13 mouse cellular contexts compared by ENCODE assay signal in the genomic region with DNA sequence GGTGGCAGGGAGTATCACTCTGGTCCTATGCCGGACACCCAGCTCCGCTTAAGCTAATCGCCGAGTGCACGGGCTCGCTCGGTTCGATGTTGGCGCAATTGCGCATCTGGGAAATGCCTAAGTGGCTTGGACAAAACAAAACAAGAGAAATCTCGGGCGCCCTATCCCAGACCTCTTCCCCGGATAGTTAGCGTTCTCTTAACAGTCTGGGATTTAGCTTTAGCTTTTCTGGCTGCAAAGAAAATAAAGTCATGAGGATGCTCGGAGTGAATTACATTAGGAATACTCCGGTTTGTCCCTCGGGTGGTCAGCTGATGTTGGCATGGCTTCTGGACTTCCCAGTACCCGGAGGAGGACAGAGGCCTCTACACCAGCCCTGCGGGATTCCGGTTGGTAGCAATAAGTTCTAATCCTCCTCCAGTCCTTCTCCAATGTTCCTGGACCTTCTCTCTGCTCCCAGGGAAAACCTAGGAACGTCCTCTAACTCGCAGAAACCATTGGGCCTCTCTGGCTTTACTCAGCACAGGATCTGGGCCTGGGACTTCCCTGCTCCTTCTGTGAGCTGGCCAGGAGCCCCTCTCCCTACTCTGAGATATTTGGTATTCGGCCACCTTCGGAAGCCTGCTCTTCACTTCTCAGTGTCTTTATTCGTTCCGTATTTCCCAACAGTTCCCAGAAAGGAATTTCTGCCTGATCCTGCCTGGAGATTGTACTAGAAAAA. TPM values are rescaled to one million over a fixed set of nuclear protein-coding genes. Genes with fewer than 3 reads are reported as not detected.
DNase-seq lines count a peak whose midpoint lies in the region; ATAC-seq and TF ChIP-seq lines count a peak whose summit lies in the region.
"Had no signal": no experiment of that assay in that cellular context is flagged by ENCODE, and none has a peak within 500 bp of the region (broad histone marks: within the 10 kb centered on the region; RNA-seq: fewer than 3 reads in every experiment).

No protein-coding gene starts in this region.

- H3K4me3 ChIP-seq in forebrain, embryonic 13.5 days, result peak overlapping the region; percentile 15; the same call in 1 of the 2 replicates
- no peak overlapping the region for H3K4me3 ChIP-seq in forebrain, embryonic 11.5 days (ENCODE audit: low read depth, low read length)
- H3K4me3 ChIP-seq in spleen, adult 2 months (ENCODE audit: extremely low read depth, insufficient read depth, insufficient read length), result peak overlapping the region; percentile 28; the same call in 1 of the 2 replicates
- H3K4me3 ChIP-seq in limb, embryonic 12.5 days (replicated peaks), result peak overlapping the region; percentile 23

- H3K9ac ChIP-seq in forebrain, embryonic 13.5 days, result no peak overlapping the region
- no peak overlapping the region for H3K9ac ChIP-seq in forebrain, embryonic 11.5 days (ENCODE audit: low read length)
- H3K9ac ChIP-seq in limb, embryonic 12.5 days (replicated peaks), result no peak overlapping the region

- no peaks in the 10 kb centered on the region for H3K9me3 ChIP-seq in forebrain, embryonic 13.5 days (replicated peaks)
- no peaks in the 10 kb centered on the region for H3K9me3 ChIP-seq in forebrain, embryonic 11.5 days (ENCODE audit: control insufficient read depth, low read length)
- no peaks in the 10 kb centered on the region for H3K9me3 ChIP-seq in limb, embryonic 12.5 days

- ATAC-seq in forebrain, embryonic 13.5 days, result no peak
- ATAC-seq in forebrain, embryonic 11.5 days (replicated peaks; ENCODE audit: low FRiP score), result no peak
- no peak for ATAC-seq in limb, embryonic 12.5 days (ENCODE audit: insufficient number of reproducible peaks, insufficient read depth, low FRiP score, low TSS enrichment, low read depth)
- ATAC-seq: activated CD4-positive, CD25-positive, alpha-beta regulatory T cell, adult 4 months had no signal

- no peak for TF ChIP-seq CTCF in spleen, adult 2 months (IDR thresholded peaks at IDR 0.05; ENCODE audit: extremely low read depth, insufficient read depth, insufficient read length, insufficient replicate concordance)

- peak overlapping the region; percentile 30; the same call in 1 of the 2 replicates for H3K4me2 ChIP-seq in forebrain, embryonic 13.5 days
- no peak overlapping the region for H3K4me2 ChIP-seq in forebrain, embryonic 11.5 days (ENCODE audit: low read depth, low read length, severe bottlenecking)
- peak overlapping the region; percentile 44 for H3K4me2 ChIP-seq in limb, embryonic 12.5 days

- peaks cover 8% of the 10 kb centered on the region; the same call in 1 of the 2 replicates for H3K4me1 ChIP-seq in forebrain, embryonic 13.5 days
- peaks cover 4% of the 10 kb centered on the region; the same call in 1 of the 2 replicates for H3K4me1 ChIP-seq in forebrain, embryonic 11.5 days (replicated peaks; ENCODE audit: control insufficient read depth, insufficient read depth, low read length)
- H3K4me1 ChIP-seq in spleen, adult 2 months (ENCODE audit: control insufficient read depth, insufficient read depth, insufficient read length), result peaks cover 4% of the 10 kb centered on the region
- H3K4me1 ChIP-seq in limb, embryonic 12.5 days (replicated peaks), result peaks cover 10% of the 10 kb centered on the region

- H3K27me3 ChIP-seq in forebrain, embryonic 13.5 days, result peaks cover 100% of the 10 kb centered on the region
- peaks cover 100% of the 10 kb centered on the region for H3K27me3 ChIP-seq in forebrain, embryonic 11.5 days (ENCODE audit: control insufficient read depth, insufficient read depth, low read length)
- peaks cover 41% of the 10 kb centered on the region for H3K27me3 ChIP-seq in spleen, adult 2 months (ENCODE audit: control insufficient read depth, insufficient read depth, low read length)
- peaks cover 100% of the 10 kb centered on the region for H3K27me3 ChIP-seq in limb, embryonic 12.5 days

- H3K27ac ChIP-seq in forebrain, embryonic 13.5 days, result no peak overlapping the region
- H3K27ac ChIP-seq in forebrain, embryonic 11.5 days (ENCODE audit: low read depth, low read length), result no peak overlapping the region
- peak overlapping the region; percentile 31; the same call in 1 of the 2 replicates for H3K27ac ChIP-seq in spleen, adult 2 months (ENCODE audit: insufficient read depth, low read length)
- H3K27ac ChIP-seq in limb, embryonic 12.5 days, result no peak overlapping the region

- no peaks in the 10 kb centered on the region for H3K36me3 ChIP-seq in forebrain, embryonic 13.5 days (ENCODE audit: poor library complexity, severe bottlenecking)
- no peaks in the 10 kb centered on the region for H3K36me3 ChIP-seq in forebrain, embryonic 11.5 days (ENCODE audit: control insufficient read depth, insufficient read depth, low read length)
- H3K36me3 ChIP-seq in spleen, adult 2 months (ENCODE audit: control insufficient read depth, insufficient read depth, low read length), result no peaks in the 10 kb centered on the region
- no peaks in the 10 kb centered on the region for H3K36me3 ChIP-seq in limb, embryonic 12.5 days

- no peak for DNase-seq in forebrain, embryonic 11.5 days (ENCODE audit: low spot score)
- DNase-seq in spleen, adult 2 months (ENCODE audit: low read depth in 1 of 2, low spot score in 2 of 2), result no peak
- no peak for DNase-seq in spleen, postnatal 10 days (ENCODE audit: low spot score in 2 of 2)
- DNase-seq in urinary bladder, adult 2 months (ENCODE audit: low spot score), result no peak
- DNase-seq in urinary bladder, postnatal 10 days (ENCODE audit: low spot score), result no peak
- DNase-seq in gastrocnemius, postnatal 4 days (ENCODE audit: low spot score in 2 of 2), result no peak
- DNase-seq: gastrocnemius, postnatal 14 days; thymus, postnatal 25 days had no signal

- TF ChIP-seq POLR2A in spleen, adult 2 months (IDR thresholded peaks at IDR 0.05; ENCODE audit: low read depth, low read length), result no peak

- WGBS in forebrain, embryonic 13.5 days, result 1% methylated on average over 26 of the region's 26 CpGs
- WGBS in forebrain, embryonic 11.5 days, result 1% methylated on average over 26 of the region's 26 CpGs
- WGBS in spleen, adult 2 months, result 8% methylated on average over 26 of the region's 26 CpGs
- 2% methylated on average over 26 of the region's 26 CpGs for WGBS in limb, embryonic 12.5 days

RNA-seq across cellular contexts. Expression of gene Nkx2-5, which starts 4.9 kb away (rescaled TPM):
- polyA plus RNA-seq in forebrain, embryonic 13.5 days (2015; fragmentation: Nextera tagmentation; extraction: Ambion mirVana), result 0.53 TPM in 1 of 2 replicates, not detected in the other
- not detected in 2 replicates for polyA plus RNA-seq in forebrain, embryonic 11.5 days (2014; fragmentation: Nextera tagmentation; extraction: Ambion mirVana)
- 19.8 and 34.6 TPM in 2 replicates for polyA plus RNA-seq in spleen, adult 2 months (2012; rRNA removed)
- polyA plus RNA-seq in limb, embryonic 12.5 days (2016; fragmentation: Nextera tagmentation; extraction: Ambion mirVana), result not detected in 2 replicates
- polyA plus RNA-seq in urinary bladder, adult 2 months (2012; rRNA removed), result not detected in 2 replicates
- not detected for total RNA-seq in gastrocnemius, postnatal 4 days (2021)
- total RNA-seq: gastrocnemius, postnatal 14 days; left cerebral cortex, postnatal 25 days; neutrophil, adult 5-6 weeks had no signal
- polyA plus RNA-seq: activated CD4-positive, CD25-positive, alpha-beta regulatory T cell, adult 4 months had no signal

RNA-seq across cellular contexts. Expression of gene Bnip1, which starts 59.0 kb away (rescaled TPM):
- 50.6 and 59.0 TPM in 2 replicates for polyA plus RNA-seq in forebrain, embryonic 13.5 days (2015; fragmentation: Nextera tagmentation; extraction: Ambion mirVana)
- polyA plus RNA-seq in forebrain, embryonic 11.5 days (2014; fragmentation: Nextera tagmentation; extraction: Ambion mirVana), result 46.1 and 49.7 TPM in 2 replicates
- polyA plus RNA-seq in spleen, adult 2 months (2012; rRNA removed), result 16.6 and 17.2 TPM in 2 replicates
- 56.2 and 59.2 TPM in 2 replicates for polyA plus RNA-seq in limb, embryonic 12.5 days (2016; fragmentation: Nextera tagmentation; extraction: Ambion mirVana)
- 31.1 and 32.5 TPM in 2 replicates for polyA plus RNA-seq in urinary bladder, adult 2 months (2012; rRNA removed)
- total RNA-seq in gastrocnemius, postnatal 4 days (2021), result 10 to 100 TPM; 31.3 to 33.1 TPM

Comparison
In these comparisons a context has a peak if more than half of its experiments do, and no peak if none do; other contexts are left out.
1. RNA of gene Nkx2-5, which starts 4.9 kb away (polyA plus RNA-seq): 19.8 to 34.6 TPM in spleen, adult 2 months; 0.53 TPM in forebrain, embryonic 13.5 days, not detected in forebrain, embryonic 11.5 days, not detected in limb, embryonic 12.5 days and not detected in urinary bladder, adult 2 months; every median in the first group is over 10 times any median in the second.